Mouse (Mus musculus) embryo, embryonic 11 days (tissue): ENCODE results near the gene Ano10.

Experiments
- DNase-seq: peaks from one replicate; pipeline ENCODE4 v3.0.0-alpha.2; 2015

The Ano10 gene

GRCm38 (mm10) chr9:122288416-122288815, 5.8 kb downstream of the Ano10 start:
- no peak for DNase-seq

GRCm38 (mm10) chr9:122287526-122287925, 6.7 kb downstream of the Ano10 start:
- DNase-seq, result no peak

DNA sequence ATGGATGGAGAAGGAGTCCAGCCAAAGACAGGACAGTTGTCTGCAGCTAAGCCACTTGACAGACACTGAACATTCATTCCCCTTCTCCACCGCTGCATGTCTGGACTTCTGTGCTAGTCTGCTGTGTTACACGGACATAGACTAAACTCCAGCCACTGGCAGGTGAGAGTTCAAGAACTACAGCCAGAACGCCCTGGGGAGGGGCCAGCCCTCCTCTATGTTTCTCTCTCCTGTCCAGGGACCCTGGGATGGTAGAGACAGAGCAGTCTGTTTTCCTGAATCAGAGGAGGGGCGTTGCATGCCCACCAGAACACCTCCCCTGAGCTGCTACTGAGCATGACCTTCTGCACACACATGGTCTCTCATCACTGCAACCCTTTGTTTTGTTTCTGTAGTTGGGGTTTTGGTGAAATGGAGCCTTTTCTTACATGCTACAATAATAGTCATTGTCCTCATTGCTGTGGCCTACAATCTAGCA, 8.4 kb downstream of the Ano10 start:
- no peak for DNase-seq

DNA sequence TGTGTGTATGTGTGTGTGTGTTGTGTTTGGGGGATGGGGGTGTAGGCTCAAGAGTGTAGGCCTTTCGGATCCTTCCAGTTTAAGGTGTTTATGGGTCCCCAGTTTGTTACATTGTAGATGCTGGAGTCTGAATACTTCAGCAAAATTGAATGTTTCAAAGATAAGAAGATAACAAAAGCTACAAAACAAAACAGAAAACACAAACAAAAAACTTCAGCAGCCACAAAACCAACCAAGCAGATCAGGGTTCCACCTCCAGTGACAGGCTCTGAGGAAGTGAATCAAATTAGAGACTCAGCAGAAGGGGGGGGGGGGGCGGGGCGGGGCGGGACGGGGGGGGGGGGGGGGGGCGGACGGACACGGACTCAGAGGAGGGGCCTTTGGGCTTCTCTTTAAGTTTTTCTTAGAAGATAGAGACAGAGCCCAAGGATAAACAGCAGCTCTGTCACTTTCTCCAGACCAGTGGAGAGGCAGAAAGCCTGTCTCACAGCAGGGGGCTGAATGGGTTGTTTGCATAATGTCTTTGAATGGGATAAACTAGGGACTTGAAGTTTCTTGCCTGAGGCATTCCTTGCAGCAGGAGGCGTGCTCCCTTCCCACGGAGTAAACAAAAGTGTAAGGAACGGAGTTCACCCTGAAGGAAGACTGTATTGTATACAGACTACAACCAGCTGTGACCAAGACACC, 8.9 kb downstream of the Ano10 start:
- DNase-seq, result peak; percentile 83

- no peak for DNase-seq
Measured at GRCm38 (mm10) chr9:122284696-122285095, 9.5 kb downstream of the Ano10 start.

DNA sequence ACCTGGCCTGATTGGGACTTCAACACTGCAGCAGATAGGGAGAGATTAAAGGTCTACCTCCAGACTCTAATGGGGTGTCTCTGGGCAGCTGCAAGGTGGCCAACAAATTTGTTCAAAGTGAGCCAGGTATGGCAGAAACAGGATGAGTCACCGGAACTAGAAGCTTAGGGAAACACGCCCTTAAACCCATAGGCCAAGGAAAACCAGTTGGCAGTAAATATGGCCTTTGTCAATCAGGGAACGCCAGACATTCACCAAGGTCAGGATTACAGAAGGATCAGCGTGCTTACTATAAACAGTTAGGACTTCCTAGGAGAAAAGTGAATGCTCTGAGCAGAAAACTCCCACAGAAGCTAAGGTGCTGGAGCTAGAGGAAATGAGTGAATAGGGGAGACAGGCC, 13.2 kb downstream of the Ano10 start:
- no peak for DNase-seq

- no peak for DNase-seq
Measured at GRCm38 (mm10) chr9:122276665-122277064, 17.6 kb downstream of the Ano10 start.

DNA sequence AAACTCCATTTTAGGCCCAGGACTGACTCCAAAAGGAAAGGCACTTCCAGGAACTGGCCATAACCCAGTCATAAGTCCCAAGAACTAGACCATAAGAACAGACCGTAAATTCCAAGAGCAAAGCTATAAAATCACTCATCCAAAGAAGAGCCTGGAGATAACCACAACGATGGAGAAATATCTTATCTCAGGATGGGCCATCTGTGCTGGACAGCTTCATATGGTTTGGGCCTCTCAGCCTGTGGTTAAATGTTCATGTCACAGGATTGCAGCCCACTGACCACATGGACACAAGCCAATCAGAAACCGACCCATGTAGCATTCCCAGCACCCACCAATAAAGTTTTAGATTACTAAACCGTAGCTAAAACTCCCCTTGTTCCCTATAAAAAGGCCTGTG, 18.1 kb downstream of the Ano10 start:
- DNase-seq, result no peak

GRCm38 (mm10) chr9:122274346-122274745, 19.9 kb downstream of the Ano10 start:
- DNase-seq, result no peak

DNA sequence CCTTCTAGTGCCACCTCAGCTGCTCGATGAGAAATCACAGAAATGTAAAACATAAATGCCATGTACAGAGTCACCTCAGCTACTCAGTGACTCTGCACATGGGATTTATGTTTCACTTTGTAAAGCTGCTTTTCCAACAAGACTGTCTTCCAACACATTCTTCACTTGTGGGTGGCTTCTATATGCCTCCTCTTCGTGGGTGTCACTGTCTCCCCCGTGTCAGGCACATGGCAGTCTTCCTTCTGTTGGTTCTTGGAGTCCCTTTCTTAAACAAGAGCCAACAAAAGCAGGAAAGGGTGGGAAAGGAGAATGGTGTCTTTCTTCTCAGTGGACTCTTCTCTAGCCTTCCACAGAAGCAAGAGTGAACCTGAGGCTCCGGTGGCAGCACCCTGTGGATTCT, 20.3 kb downstream of the Ano10 start:
- DNase-seq, result no peak

GRCm38 (mm10) chr9:122271866-122272265, 22.4 kb downstream of the Ano10 start:
- DNase-seq, result no peak

DNA sequence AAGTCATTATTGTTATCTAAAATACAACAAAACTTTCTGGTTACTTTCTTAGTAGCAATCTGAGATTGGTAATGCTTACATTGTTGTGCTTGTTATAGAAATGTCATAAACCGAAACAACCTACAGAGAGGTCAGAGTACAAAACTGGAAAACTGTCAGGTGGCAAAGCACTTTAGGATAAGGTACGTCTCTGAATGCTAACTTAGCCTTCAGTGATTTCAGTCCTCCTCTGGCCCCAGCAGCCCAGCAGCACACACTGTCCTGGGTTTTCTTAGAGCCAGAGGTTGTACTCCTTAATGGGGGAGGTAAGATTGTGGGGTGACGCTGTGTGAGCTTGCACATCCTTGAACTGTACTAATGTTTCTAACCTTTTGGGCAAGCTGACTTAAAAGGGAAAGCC, 22.9 kb downstream of the Ano10 start:
- no peak for DNase-seq

DNA sequence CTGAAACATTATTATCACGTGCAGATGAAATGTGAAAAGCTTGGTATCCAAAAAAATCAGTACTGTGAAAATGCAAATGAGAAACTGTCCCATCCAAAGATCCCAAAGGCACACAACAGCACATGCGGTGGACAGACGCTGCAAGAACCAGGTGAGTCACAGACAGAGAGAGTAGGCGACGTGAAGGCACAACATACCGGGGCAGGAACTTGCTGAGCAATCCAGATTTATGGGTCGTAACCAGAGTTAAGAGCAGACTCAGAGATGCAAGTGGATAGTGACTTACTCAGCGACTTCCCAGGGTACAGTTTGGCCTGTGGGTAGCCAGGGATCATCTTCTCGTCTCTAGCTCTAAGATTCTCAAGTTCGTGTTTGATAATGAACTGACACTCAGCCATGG, 23.3 kb downstream of the Ano10 start:
- no peak for DNase-seq

- no peak for DNase-seq
Measured at GRCm38 (mm10) chr9:122269256-122270041, 24.8 kb downstream of the Ano10 start.

- DNase-seq, result no peak
Measured at GRCm38 (mm10) chr9:122265526-122266210, 28.6 kb downstream of the Ano10 start.

DNA sequence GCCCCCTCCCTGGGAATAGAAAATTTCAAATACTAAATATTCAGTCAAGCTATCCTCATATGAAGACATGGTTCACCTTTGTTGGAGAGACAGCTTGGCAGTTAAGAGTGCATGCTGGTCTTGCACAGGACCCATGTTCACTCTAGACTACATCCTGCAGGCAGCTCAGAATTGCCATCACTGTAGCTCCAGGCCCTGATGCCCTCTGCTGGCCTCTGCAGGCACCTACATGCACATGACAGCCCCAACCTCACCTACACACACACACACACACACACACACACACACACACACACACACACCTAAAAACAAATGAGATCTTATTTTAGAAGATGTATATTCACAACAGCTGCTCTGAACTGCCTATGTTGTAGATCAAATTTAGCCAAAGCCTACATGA, 31.1 kb downstream of the Ano10 start:
- no peak for DNase-seq

- DNase-seq, result no peak
Measured at GRCm38 (mm10) chr9:122254386-122254785, 39.8 kb downstream of the Ano10 start.

DNA sequence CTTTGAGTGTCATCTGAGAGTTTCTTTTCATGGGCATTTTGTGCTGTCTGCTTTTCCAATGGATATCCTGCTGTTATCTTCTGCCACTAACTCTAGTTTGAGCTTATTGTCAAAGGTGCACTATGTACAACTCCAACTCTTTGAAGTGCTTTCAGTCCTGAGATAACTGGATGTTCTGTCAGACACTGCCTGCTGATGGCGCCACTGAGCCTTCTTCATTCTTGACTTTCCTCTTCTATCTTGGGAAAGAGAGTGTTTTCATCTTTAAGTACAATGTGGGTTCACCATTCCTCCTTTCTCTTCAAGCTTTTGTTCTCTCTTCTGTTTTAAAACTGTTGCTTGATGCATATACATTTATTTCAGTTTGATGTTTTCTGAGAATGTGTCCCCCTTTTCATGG, 42.1 kb downstream of the Ano10 start:
- DNase-seq, result no peak

DNA sequence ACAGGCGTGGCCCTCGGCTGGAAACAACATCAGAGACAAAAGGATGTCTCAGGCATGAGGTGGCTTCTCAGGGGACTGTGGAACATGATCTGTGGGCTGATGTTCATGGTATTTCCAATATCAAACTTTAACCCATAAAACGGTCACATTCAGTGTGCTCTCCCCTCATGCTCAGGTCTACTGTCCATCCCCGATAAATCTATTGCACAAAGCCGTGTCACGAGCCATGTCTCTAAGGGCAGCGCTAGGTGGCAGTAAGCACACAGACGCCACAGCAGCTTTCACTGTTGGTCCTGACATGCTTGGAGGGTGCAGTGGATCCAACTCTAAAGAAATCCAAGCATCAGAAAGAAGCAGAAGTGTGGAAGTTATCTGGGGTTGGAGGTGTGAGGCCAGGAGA, 46.1 kb downstream of the Ano10 start:
- DNase-seq, result peak; percentile 74

GRCm38 (mm10) chr9:122247430-122248027, 46.7 kb downstream of the Ano10 start:
- DNase-seq, result peak; percentile 79

- DNase-seq, result no peak
Measured at GRCm38 (mm10) chr9:122245879-122246278, 48.3 kb downstream of the Ano10 start.

- no peak for DNase-seq
Measured at GRCm38 (mm10) chr9:122245471-122245870, 48.8 kb downstream of the Ano10 start.

DNA sequence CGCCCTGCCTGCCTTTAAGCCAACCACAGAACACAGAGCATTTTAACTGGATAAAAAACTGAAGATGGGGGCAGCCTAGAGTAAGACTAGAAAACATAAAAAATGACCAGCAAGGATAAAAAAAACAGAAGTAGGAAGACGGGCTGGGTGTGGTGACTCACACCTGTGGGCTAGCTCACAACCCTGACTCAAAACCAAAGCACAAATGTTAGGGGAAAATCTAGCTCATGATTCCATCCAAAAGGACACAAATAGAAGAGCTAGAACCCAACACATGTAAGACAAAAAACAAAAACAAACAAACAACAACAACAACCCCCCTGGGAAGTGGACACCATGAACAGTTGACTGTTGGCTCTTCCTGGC, 49.4 kb downstream of the Ano10 start:
- DNase-seq, result no peak
